22 mouse cellular contexts compared by ENCODE assay signal in the genomic region with DNA sequence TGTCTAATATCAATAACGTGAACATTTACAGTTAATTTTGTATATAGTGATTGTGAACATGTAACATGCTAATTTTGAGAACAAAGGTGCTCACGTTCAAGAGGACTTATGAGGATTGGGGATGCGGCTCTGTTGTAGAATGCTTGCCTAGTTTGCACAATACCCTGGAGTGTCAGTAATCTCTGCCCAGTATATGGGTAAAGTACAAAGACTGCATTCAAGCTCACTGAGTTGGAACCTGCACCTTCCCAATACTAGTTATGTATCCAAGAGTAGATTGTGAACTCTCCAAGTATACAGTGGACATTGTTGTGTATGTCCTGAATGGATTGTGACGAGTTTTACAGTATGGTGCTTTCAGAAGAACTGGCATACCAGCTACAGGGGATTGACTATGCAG. TPM values are rescaled to one million over a fixed set of nuclear protein-coding genes. Genes with fewer than 3 reads are reported as not detected.
DNase-seq lines count a peak whose midpoint lies in the region; ATAC-seq and TF ChIP-seq lines count a peak whose summit lies in the region.
"Had no signal": no experiment of that assay in that cellular context is flagged by ENCODE, and none has a peak within 500 bp of the region (broad histone marks: within the 10 kb centered on the region; RNA-seq: fewer than 3 reads in every experiment).

No protein-coding gene starts in this region.

- no peak for TF ChIP-seq EP300 in liver, postnatal 0 days (IDR thresholded peaks at IDR 0.05; ENCODE audit: low read depth)

- peak; percentile 33 for DNase-seq in kidney, adult 9 months
- no peak for DNase-seq in kidney, adult 18-20 months
- peak; percentile 78 for DNase-seq in liver, adult 2 months (ENCODE audit: extremely low read depth, low read depth, low spot score)
- no peak for DNase-seq in liver, postnatal 0 days
- DNase-seq in left cerebral cortex, adult 2 months (ENCODE audit: extremely low spot score in 1 of 2, low spot score in 2 of 2), result no peak
- DNase-seq: adrenal gland, adult 2 months; adrenal gland, postnatal 10 days; adrenal gland, postnatal 25 days; cerebellum, adult 11 months; cerebellum, adult 18-20 months; cerebellum, adult 8-10 months; cerebellum, adult 9-11 months; cerebellum, postnatal 14 days; cerebellum, postnatal 36 days; embryo, embryonic 11 days had no signal

- no peak overlapping the region for H3K9ac ChIP-seq in liver, adult 2 months (ENCODE audit: low read depth, low read length)
- H3K9ac ChIP-seq in liver, postnatal 0 days (replicated peaks), result no peak overlapping the region
- H3K9ac ChIP-seq: embryonic facial prominence, embryonic 13.5 days; embryonic facial prominence, embryonic 15.5 days; forebrain, embryonic 12.5 days had no signal

- no peak for ATAC-seq in liver, postnatal 0 days
- ATAC-seq: forebrain, embryonic 14.5 days had no signal

- no peak overlapping the region for H3ac ChIP-seq in myocyte (ENCODE audit: control insufficient read depth, insufficient read length)

- H3K27me3 ChIP-seq in liver, adult 2 months (ENCODE audit: control insufficient read depth, insufficient read depth, low read length), result no peaks in the 10 kb centered on the region
- H3K27me3 ChIP-seq in liver, postnatal 0 days (ENCODE audit: insufficient read depth, low read length), result no peaks in the 10 kb centered on the region
- H3K27me3 ChIP-seq in myocyte (ENCODE audit: control insufficient read depth, insufficient read depth, insufficient read length), result no peaks in the 10 kb centered on the region
- H3K27me3 ChIP-seq: embryonic facial prominence, embryonic 13.5 days; embryonic facial prominence, embryonic 15.5 days; forebrain, embryonic 12.5 days had no signal

- no peak overlapping the region for H3K4me3 ChIP-seq in liver, adult 2 months (ENCODE audit: insufficient read depth, low read depth, low read length)
- no peak overlapping the region for H3K4me3 ChIP-seq in liver, postnatal 0 days (ENCODE audit: low read depth, low read length)
- H3K4me3 ChIP-seq in myocyte, result no peak overlapping the region
- no peak overlapping the region for H3K4me3 ChIP-seq in left cerebral cortex, adult 2 months
- H3K4me3 ChIP-seq: embryonic facial prominence, embryonic 13.5 days; embryonic facial prominence, embryonic 15.5 days; erythroblast, embryonic 14.5 days; forebrain, embryonic 10.5 days; forebrain, embryonic 12.5 days had no signal

- H3K4me1 ChIP-seq in liver, adult 2 months (ENCODE audit: control insufficient read depth, insufficient read depth, low read length), result peaks cover 8% of the 10 kb centered on the region; the same call in 1 of the 2 replicates
- peaks cover 6% of the 10 kb centered on the region; the same call in 1 of the 2 replicates for H3K4me1 ChIP-seq in liver, postnatal 0 days (ENCODE audit: insufficient read depth)
- H3K4me1 ChIP-seq: embryonic facial prominence, embryonic 15.5 days; forebrain, embryonic 12.5 days had no signal

- no peaks in the 10 kb centered on the region for H3K9me3 ChIP-seq in liver, postnatal 0 days (ENCODE audit: low read length)
- H3K9me3 ChIP-seq: embryonic facial prominence, embryonic 13.5 days; embryonic facial prominence, embryonic 15.5 days; forebrain, embryonic 10.5 days; forebrain, embryonic 12.5 days had no signal

- no peak for TF ChIP-seq CTCF in liver, adult 2 months (IDR thresholded peaks at IDR 0.05; ENCODE audit: low read depth, low read length)
- no peak for TF ChIP-seq CTCF in liver, postnatal 0 days (IDR thresholded peaks at IDR 0.05; ENCODE audit: low read depth)
- TF ChIP-seq CTCF in left cerebral cortex, adult 2 months (IDR thresholded peaks at IDR 0.05), result no peak

- intact Hi-C loops in left cerebral cortex, adult 2 months (cut with DNase I), result no loop called here

- no peak for TF ChIP-seq POLR2A in liver, adult 2 months (IDR thresholded peaks at IDR 0.05; ENCODE audit: extremely low read depth, insufficient read depth, low read length)
- TF ChIP-seq POLR2A in myocyte (IDR thresholded peaks at IDR 0.05; ENCODE audit: insufficient read length, low read depth), result no peak

- H3K27ac ChIP-seq in liver, adult 2 months (replicated peaks; ENCODE audit: insufficient read depth, low read depth, low read length), result no peak overlapping the region; the same call in 1 of the 2 replicates
- no peak overlapping the region for H3K27ac ChIP-seq in liver, postnatal 0 days (ENCODE audit: low read depth)
- no peak overlapping the region for H3K27ac ChIP-seq in left cerebral cortex, adult 2 months
- H3K27ac ChIP-seq: embryonic facial prominence, embryonic 13.5 days; embryonic facial prominence, embryonic 15.5 days; forebrain, embryonic 10.5 days; forebrain, embryonic 12.5 days had no signal

- 36% methylated on average over 4 of the region's 4 CpGs for WGBS in liver, adult 2 months
- 64% methylated on average over 4 of the region's 4 CpGs for WGBS in liver, postnatal 0 days (ENCODE audit: insufficient replicate concordance)

- H3K4me2 ChIP-seq in liver, postnatal 0 days (ENCODE audit: low read depth, low read length), result no peak overlapping the region
- peak overlapping the region; percentile 13 for H3K4me2 ChIP-seq in myocyte (ENCODE audit: low read depth)
- H3K4me2 ChIP-seq: embryonic facial prominence, embryonic 13.5 days; embryonic facial prominence, embryonic 15.5 days; forebrain, embryonic 12.5 days had no signal

- H3K79me2 ChIP-seq in liver, adult 2 months (ENCODE audit: control insufficient read depth, insufficient read depth, low read length), result peaks cover 19% of the 10 kb centered on the region; the same call in 1 of the 2 replicates
- peaks cover 93% of the 10 kb centered on the region for H3K79me2 ChIP-seq in myocyte (ENCODE audit: control insufficient read depth, insufficient read depth)

- H3K36me3 ChIP-seq in liver, adult 2 months (ENCODE audit: control insufficient read depth, insufficient read depth, low read length), result no peaks in the 10 kb centered on the region
- H3K36me3 ChIP-seq in liver, postnatal 0 days (replicated peaks; ENCODE audit: insufficient read depth, low read length), result no peaks in the 10 kb centered on the region
- no peaks in the 10 kb centered on the region for H3K36me3 ChIP-seq in myocyte (ENCODE audit: control insufficient read depth, insufficient read depth)
- H3K36me3 ChIP-seq: embryonic facial prominence, embryonic 13.5 days; embryonic facial prominence, embryonic 15.5 days; forebrain, embryonic 12.5 days had no signal

TF ChIP-seq in myocyte, 11 proteins besides CTCF, POLR2A, EP300 and RAD21:
- TF ChIP-seq CEBPB (IDR thresholded peaks at IDR 0.05; ENCODE audit: insufficient read depth, poor library complexity, severe bottlenecking) (no peak), POLR2AphosphoS2 (IDR thresholded peaks at IDR 0.05; ENCODE audit: insufficient read length, low read depth) (no peak), MYOD1 (IDR thresholded peaks at IDR 0.05; ENCODE audit: control insufficient read depth in 1 of 3, insufficient read length in 2 of 3, low read depth in 2 of 3) (no peak), USF1 (IDR thresholded peaks at IDR 0.05; ENCODE audit: low read depth) (no peak), TCF3 (IDR thresholded peaks at IDR 0.05; ENCODE audit: insufficient read length, low read depth) (no peak), MAX (IDR thresholded peaks at IDR 0.05; ENCODE audit: low read depth) (no peak), TCF12 (IDR thresholded peaks at IDR 0.05; ENCODE audit: insufficient read depth, poor library complexity, severe bottlenecking) (no peak), E2F4 (IDR thresholded peaks at IDR 0.05; ENCODE audit: insufficient read depth) (no peak), MYOG (IDR thresholded peaks at IDR 0.05; ENCODE audit: control insufficient read depth in 1 of 3, insufficient read depth in 1 of 3, insufficient read length in 2 of 3, low read depth in 2 of 3) (no peak), SRF (IDR thresholded peaks at IDR 0.05; ENCODE audit: control insufficient read depth, insufficient read length, low read depth) (no peak), REST (IDR thresholded peaks at IDR 0.05; ENCODE audit: insufficient read depth, insufficient read length) (no peak)
TF ChIP-seq in myocyte: peak in this region for 0.

RNA-seq across cellular contexts. Expression of a gene that starts 33.7 kb away (rescaled TPM):
- 16.2 and 21.7 TPM in 2 replicates for total RNA-seq in liver, adult 2 months (2014; rRNA removed)
- polyA plus RNA-seq in liver, adult 2 months (2012; rRNA removed), result 9.9 and 10.2 TPM in 2 replicates
- polyA plus RNA-seq in liver, postnatal 0 days (2015; fragmentation: Nextera tagmentation; extraction: Ambion mirVana), result 10.3 and 11.6 TPM in 2 replicates
- polyA plus RNA-seq in myocyte (2012; fragmentation: generic; extraction: Trizol), result 31.6 TPM
- 10 to 100 TPM; 49.6 TPM for total RNA-seq in left cerebral cortex, adult 2 months (2021)

Comparison
In these comparisons a context has a peak if more than half of its experiments do, and no peak if none do; other contexts are left out.
1. DNase-seq: peak in kidney, adult 9 months (single experiment) and liver, adult 2 months (single experiment); none in kidney, adult 18-20 months (single experiment), liver, postnatal 0 days (single experiment) and left cerebral cortex, adult 2 months (0 of 2).